Mouse (Mus musculus) adrenal gland, adult 8-10 months (tissue): ENCODE measurements around the gene Siva1. TPM values are rescaled to one million over a fixed set of nuclear protein-coding genes. Genes with fewer than 3 reads are reported as not detected.

Experiments
- DNase-seq: peaks from one replicate; pipeline ENCODE4 v3.0.0; 2022
- microRNA-seq, 2 experiments: library from miRNA; unstranded; fragments of <30 nt; microRNA quantifications; one replicate each; pipeline ENCODE4 v1.2.0; 2022
- total RNA-seq, 4 experiments: library from RNA; stranded (reverse); gene quantifications; 2 replicates each; pipeline ENCODE4 v1.2.4; 2022

The Siva1 gene
- total RNA-seq, 4 experiments from 2014 or later = 37.0 to 73.9 (median 51.5) TPM

DNA sequence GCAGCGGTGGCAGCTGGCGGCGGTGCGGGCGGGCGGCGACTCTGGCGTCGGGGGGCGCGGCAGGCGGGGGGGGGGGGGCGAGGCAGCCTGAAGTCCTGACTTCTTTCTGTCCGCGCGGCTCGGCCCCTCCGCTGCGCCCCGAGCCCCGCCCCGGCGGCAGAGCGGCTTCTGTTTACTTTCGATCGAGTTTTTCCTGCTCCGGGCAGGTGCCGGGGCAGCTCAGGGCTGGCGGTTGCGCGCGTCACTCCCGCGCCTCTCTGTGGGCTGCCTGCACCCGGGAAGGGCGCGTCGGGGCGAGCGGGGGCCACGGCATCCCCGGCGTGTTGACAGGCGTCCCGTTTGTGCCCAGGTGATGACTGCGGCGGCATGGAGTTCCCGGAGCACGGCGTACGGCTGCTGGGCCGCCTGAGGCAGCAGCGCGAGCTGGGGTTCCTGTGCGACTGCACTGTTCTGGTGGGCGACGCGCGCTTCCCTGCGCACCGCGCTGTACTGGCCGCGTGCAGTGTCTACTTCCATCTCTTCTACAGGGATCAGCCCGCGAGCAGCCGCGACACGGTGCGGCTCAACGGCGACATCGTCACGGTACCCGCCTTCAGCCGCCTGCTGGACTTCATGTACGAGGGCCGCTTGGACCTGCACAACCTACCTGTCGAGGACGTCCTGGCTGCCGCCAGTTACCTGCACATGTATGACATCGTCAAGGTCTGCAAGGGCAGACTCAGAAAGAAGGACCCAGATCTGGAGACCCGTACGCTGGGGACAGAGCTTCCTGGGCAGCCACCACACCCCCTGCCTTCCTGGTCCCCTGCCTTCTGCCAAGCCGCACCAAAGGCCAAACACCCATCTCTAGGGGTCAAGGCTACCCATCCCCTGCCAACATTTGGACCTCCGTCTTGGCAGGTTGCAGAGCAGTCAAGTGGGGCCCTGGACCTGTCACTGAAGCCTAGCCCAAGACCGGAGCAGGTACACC is 34.8 kb downstream of the Siva1 start:
- no peak for DNase-seq

DNA sequence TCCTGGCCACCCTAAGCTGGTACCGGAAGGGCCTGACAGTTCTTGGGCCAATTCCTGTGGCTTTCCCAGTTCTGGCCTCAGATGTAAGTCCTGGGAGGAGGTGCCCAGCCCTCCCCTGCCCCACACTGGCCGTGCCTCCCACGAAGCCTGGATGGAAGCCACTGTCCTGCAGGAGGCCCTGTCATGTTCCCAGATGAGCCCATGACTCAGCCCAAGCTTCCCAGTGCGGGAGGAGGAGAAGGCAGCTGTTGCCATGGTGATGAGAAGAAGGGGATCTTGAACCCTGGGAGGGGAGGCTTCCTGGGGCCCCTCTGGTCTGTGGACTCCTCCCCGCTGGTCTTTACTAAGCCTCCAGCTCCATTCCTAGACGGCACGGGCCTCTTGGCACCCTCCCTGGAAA is 38.9 kb downstream of the Siva1 start:
- DNase-seq = no peak

DNA sequence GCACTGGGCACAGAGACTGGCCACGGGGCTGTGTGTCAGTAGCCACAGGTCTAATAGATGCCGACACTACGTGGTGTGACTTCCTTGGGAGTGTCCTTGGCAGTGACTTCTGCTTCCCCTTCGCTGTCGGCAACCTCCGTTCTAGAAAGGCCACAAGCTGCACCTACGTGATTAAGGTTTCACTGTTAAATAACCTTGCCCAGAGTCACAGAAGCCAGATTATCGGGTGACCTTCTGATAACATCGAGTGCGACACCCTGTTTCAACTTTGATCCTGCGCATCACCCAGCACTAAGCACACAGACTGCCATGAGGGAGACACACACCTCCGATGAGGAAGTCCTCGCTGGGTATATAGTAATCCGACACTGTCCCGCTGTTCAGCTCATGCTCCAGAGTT is 44.0 kb downstream of the Siva1 start:
- no peak for DNase-seq

- DNase-seq = peak; percentile 92
These were observed 49.0 kb downstream of the Siva1 start for GRCm38 (mm10) chr12:112693185-112694126.

GRCm38 (mm10) chr12:112694127-112694475 is 49.6 kb downstream of the Siva1 start:
- DNase-seq = no peak

- no peak for DNase-seq
These were observed 52.4 kb downstream of the Siva1 start for GRCm38 (mm10) chr12:112696806-112697425.

Small RNA genes within 50 kb of the gene (microRNA-seq; reads per million reads assigned to microRNA genes)
- gene Mir6939 = 0.50 to 1.2 reads per million in 2 experiments

Other genes with a start within 250 kb of the Siva1 start
- gene A530016L24Rik, start 155.2 kb upstream of the Siva1 start, total RNA-seq = 10 to 100 TPM; 15.9 to 41.5 (median 18.6) TPM
- gene Tmem179, start 127.9 kb upstream of the Siva1 start, total RNA-seq = 10 to 100 TPM in 2 of 4 experiments, 1 to 10 TPM in 2; 9.5 to 15.5 (median 10.5) TPM
- 10 to 100 TPM; 34.6 to 65.5 (median 48.9) TPM for gene Inf2, start 55.9 kb upstream of the Siva1 start, total RNA-seq
- 10 to 100 TPM; 15.2 to 53.1 (median 30.7) TPM for gene Adssl1, start 24.6 kb upstream of the Siva1 start, total RNA-seq
- 100 to 1,000 TPM; 275 to 460 (median 313) TPM for gene Akt1, start 30.2 kb downstream of the Siva1 start, total RNA-seq
- gene Zbtb42, start 34.1 kb downstream of the Siva1 start, total RNA-seq = 10 to 100 TPM in 3 of 4 experiments, 1 to 10 TPM in 1; 8.7 to 20.1 (median 15.9) TPM
- 10 to 100 TPM; 43.6 to 74.0 (median 59.1) TPM for gene Cep170b, start 75.8 kb downstream of the Siva1 start, total RNA-seq
- 10 to 100 TPM in 3 of 4 experiments, 1 to 10 TPM in 1; 9.1 to 21.7 (median 15.5) TPM for gene Pld4, start 116.0 kb downstream of the Siva1 start, total RNA-seq
- gene Ahnak2, start 158.0 kb downstream of the Siva1 start, total RNA-seq = 10 to 100 TPM in 3 of 4 experiments, 1 to 10 TPM in 1; 7.6 to 17.7 (median 14.5) TPM
- 10 to 100 TPM; 10.6 to 16.1 (median 14.0) TPM for gene Clba1, start 164.3 kb downstream of the Siva1 start, total RNA-seq
- 10 to 100 TPM; 11.7 to 14.7 (median 13.6) TPM for gene Cdca4, start 184.7 kb downstream of the Siva1 start, total RNA-seq
- gene Gpr132, start 223.5 kb downstream of the Siva1 start, total RNA-seq = under 1 TPM; 0.42 to 0.80 (median 0.56) TPM